Mouse (Mus musculus): ENCODE results near the gene Gm49358.

The Gm49358 gene

DNA sequence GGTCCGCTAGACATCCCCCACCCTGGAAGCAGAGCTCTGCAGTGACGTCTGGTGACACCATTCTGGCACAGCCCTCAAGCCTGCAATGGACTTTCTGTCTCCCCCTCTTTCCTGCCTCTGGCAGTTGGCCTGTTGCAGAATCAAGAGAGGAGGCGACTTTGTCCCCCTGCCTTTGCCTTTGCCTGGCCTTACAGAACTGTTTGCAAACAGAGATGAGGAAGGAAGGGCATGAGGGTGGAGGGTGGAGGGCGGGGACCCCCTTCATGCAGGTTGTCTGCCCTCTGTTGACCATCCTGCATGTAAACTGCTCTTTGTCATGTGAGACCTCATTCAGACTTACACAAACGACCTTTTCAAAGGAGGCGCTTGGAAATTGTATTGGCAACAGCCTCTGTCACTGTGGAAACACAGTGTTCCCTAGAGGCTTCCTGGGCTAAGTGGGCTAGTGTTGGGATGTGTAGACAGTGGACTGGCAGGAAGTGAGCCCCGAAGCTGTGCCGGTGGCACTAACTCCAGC is 55.9 kb downstream of the Gm49358 start:
- no peak for DNase-seq

DNA sequence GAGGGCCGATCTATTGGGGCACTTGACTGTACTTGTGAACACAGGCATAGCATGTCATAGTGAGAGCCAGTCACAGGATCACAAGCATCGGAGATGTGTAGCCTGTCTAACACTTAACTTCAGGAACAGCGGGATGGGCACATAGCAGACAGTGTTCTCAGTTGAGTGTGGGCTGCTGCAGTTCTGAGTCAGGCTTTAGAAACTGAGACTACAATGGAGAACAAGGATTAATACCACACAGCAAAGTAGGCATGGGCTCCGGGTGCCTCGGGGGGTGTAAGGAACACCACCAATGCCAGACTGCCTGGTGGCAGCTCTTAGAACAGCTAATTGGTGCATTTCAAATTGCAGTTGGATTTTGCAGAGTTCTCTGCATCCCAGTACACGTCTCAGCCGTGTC is 57.2 kb downstream of the Gm49358 start:
- DNase-seq = no peak

DNA sequence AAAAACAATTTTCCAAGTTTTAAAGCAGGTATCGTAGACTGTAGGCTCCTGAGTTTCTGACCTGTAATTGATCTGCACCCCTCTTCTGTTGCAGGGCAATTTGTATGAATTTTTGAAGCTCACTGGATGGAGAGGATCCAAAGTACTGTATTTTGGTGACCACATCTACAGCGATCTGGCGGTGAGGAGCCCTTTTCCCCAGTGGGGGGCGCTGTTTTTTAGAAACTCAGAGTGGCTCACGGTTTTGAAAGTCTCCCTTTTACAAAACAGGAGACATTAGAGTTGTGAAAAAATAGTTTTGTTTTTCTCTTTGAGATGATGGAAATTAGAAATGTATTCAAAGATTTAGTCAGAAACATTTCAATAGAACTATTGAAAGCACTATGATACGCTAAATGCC is 60.3 kb downstream of the Gm49358 start:
- DNase-seq = no peak

DNA sequence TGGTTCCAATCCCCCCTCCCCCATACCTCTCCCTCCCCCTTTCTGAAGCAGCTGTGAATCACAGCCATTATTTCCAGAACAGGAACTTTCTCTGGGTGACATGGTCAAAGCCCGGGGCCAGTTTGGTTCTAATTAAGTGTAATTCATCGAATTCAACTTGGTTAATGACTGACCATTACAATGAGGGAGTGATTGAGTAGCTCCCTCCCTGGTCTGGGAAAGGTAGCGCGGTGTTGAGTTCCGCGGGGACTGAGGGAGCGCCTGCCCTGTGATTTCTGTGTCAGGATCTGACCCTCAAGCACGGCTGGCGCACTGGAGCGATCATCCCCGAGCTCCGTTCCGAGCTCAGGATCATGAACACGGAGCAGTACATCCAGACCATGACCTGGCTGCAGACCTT is 61.1 kb downstream of the Gm49358 start:
- no peak for DNase-seq

DNA sequence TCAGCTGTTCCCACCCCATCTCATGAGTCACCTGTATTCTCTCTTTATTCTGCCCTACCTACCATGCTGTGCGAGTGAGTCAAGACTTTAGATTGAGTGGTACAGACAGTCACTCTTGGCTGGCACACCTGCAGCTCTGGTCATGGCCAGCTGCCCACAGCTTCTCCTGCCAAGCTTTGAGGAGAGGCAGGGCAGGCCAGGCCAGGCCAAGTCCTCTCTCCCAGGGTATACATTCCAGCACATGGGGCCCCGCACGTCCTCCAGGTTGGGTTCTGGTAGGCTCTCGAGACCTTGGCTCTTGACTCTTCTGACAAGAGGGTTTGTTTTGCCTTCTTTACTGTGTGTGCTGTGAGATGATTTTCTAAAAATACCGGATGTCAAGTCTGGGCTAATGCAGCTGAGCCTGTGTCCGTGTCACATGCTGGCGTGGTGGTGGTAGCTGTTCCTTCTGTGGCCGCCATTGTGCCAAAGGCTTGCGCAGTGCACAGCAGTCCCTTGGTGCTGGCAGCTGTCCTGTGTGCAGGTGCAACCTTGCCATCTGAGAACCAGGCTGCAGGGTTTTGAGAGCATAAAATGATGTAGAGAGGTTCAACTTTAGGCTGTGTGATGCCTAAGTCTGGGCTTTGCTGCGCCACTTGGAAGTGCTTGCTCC is 62.2 kb downstream of the Gm49358 start:
- DNase-seq = no peak

DNA sequence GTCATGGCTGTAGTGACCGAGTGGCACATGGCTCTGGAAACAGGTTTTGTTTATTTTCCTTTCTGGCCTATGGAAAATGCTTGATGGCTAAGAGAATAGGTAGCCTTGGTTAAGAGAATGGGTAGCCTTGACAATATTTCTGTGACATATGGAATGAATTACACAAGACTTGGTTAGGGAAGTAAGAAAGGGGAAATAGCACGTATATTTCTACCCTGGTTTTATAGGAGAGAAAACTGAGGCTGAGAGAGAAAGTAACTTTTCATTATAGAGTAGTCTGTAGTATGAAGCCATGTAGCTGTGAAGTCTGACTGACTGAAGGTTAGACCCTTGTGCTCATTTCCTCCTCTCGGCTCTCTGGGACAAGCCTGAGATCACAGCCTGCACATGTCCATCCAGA is 63.2 kb downstream of the Gm49358 start:
- DNase-seq = no peak

DNA sequence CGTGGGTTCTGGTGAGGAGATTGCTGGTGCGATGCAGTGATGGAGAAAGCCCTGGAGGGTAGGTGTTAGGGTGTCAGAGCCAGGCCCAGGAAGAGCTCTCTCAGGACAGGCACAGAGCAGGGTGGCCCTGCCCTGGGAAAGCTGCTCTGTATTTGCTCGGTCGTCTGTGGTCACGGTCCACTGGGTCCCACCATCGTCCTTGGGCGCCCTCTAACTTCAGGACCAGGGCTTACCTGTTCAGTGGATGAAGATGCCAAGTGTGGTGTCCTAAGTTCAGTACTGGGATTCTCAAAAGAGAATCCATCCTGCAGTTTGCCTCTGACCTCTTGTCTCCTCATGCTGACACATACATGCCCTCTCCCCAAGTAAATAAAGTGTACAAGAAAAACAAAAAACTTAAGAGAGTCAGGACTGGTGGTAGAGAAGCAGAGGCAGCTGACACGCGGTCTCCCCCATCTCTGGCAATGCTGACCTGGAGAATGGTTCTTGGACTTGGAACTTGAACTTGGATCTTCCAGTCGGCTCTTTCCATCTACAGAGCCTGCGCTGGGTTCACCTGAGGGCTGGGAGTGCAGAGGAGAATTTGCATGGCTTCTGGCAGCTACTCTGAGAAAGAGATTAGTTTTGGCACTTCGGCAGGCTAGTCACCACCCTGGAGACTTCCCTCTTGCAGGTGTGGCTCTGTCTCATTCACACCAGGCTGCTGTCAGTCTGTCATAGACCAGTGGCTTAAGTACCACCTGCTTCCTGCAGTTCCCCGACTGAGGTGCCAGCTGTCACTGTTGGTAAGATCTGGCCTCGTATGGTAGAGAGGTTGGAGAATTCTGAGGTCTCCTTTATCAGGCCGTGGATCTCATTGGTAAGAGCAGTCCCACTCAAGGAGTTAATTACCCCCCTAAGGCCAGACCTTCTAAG is 64.7 kb downstream of the Gm49358 start:
- no peak for DNase-seq

DNA sequence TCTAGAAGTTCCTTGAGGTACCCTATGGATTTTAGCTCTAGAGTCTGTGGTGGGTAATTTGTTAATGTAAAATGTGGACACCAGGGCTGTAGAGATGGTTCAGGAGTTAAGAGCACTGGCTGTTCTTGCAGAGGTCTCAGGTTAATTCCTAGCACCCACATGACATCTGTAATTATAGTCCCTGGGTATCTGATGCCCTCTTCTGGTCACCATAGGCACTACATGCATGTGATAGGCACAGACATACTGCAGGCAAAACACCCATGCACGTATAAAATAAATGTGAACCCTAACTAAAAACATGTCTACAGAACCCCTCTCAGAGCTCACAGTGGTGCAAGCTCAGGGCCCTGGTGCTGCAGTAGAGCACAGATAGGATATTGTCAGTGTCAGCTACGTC is 65.7 kb downstream of the Gm49358 start:
- no peak for DNase-seq

DNA sequence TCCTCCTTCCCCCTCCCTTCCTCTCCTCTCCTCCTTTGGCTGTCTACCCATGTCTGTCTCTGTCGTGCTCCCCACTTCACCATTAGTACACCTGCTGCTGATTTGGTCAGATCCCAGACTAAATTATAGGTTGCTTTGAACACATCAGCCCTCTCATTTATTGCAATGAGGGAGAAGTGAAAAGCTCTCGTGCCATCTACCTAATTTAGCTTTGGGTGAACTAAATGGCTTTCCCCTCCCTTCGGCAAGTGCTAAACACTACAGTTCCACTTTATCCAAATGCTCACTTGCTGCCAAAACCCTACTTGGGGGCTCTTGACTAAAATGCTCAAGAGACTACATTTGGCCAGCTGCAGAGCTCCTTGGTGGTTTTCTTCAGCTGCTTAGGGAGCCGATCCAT is 73.0 kb downstream of the Gm49358 start:
- no peak for DNase-seq

DNA sequence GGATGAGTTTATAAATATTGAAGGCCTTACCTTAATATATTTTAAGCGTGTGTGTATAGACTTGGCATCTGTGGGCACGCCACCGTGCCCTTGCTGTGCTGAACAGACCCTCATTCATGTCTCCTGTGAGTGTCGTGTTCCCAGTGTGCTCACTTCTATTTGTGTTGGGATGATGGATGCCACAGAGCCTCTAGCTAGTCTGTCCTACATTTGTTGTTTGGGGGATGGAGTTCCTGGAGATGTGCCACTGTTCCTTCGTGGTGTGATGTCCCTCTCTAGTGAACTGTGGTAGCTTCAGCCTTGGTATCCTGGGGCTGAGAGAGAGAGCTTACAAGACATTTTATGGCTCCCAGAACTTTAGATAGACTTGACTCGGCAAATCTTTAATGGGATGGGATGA is 75.1 kb downstream of the Gm49358 start:
- no peak for DNase-seq

DNA sequence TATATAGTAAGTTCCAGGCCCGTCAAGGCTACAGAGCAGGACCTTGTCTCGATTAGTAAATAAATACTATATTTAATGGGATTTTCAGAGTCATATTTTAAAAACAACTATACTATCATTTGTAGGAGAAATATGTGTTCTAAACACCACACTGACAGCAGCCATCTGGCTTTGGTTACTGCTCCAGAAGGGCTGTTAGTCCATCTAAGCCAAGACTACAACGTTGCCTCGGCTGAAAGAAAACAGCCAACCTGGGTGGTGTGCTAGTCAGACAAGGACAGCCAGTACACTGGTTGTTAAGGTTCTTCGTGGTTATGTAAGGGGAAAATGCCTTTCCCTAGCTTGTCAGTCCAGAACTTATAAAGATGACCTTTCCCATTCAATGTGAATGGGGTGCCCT is 78.9 kb downstream of the Gm49358 start:
- no peak for DNase-seq

DNA sequence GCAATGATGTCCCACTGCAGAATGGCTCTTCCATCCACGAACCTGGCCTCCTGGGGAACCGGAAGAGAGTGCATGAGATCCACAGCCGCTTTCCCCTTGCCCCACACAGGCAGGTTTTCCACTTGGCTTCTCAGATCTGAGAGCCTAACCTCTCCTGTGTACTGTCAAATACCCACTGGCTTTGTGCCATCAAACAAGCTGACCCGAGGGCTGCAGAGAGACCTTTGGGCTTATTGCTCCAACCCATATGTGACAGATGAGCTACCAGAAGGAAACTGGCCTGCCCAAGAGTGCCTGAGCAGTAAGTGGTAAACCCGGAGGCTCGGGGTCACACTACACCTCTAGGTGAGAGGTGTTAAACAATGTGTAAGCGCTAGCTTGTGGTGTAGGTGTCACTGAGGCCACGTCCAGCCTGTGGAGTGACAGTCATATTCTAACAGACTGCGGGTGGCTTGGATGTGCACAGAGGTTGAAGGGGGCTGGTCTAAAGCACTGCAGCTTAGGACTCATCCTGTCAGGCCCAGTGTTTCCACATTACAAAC is 83.2 kb downstream of the Gm49358 start:
- DNase-seq = no peak

DNA sequence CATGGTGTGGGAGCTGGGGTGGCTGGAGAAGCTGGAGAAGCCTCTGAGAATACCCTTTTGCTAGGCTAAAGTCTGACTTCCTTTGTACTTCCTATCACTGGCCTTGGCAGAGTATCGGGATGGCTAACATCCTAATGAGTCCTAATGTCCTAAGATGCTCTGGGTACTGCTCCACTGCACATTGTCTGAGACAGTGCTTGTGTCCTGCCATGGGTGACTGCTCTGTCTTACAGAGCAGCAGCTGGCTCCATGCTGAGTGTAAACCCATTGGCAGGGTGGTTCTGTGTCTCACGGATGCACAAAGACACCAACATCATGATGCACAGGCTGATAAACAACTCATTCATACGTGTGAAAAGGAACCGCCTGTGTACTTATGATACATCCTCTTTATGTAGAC is 85.3 kb downstream of the Gm49358 start:
- no peak for DNase-seq

DNA sequence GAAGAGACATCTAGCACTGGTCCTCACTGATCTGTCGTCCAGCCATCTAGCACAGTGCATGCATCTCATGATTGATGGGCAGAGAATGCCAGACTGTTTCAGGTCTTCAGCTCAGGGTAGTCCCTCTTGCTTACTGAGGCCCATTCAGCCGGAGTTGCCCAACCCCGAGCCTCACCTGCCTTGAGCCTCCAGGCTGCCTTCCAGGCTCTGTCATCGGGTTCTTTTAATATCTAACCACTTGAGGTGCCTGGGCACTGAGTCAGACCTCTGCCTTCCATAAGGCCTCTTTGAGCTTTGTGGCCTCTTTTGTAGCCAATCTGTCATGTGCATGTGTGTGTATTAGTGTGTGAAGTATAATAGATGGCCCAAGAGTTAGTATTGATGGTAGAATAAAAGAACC is 85.7 kb downstream of the Gm49358 start:
- DNase-seq = no peak

DNA sequence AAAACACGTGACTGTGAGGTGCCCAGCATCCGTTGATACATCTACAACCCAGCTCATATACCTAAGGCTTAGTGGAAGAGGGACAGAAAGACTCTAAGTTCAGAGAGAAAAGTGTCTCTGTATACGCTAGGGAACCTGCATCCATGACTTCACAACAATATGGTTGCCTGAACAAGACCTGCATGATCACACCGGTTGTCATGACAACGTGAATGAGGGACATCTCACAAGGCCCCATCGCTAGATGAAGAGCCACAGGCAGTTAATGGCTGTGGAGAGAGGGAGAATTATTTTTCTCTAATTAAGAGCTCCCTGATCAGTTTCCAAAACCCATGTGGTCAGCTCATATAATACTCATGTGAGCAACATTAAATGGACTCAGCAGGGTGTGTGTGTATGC is 88.4 kb downstream of the Gm49358 start:
- no peak for DNase-seq

DNA sequence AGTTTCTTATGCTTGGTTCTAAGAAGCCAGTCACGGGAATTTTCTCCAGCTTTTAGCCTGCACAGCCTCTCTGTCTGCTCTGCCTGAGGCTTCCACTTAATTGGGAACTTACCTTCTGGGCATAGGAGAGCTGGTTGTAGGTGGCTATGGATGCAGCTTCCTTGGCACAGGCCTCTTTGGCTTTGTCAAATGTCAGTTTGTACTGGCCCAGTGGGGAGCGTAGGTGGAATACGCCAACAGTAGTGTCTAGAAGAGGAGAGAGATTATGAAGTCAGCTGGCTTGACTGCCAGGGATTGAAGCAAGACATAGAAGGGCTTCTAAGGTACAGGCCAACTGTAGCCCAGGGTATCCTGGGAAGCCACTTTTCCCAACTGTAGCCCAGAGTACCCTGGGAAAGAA is 89.7 kb downstream of the Gm49358 start:
- no peak for DNase-seq

DNA sequence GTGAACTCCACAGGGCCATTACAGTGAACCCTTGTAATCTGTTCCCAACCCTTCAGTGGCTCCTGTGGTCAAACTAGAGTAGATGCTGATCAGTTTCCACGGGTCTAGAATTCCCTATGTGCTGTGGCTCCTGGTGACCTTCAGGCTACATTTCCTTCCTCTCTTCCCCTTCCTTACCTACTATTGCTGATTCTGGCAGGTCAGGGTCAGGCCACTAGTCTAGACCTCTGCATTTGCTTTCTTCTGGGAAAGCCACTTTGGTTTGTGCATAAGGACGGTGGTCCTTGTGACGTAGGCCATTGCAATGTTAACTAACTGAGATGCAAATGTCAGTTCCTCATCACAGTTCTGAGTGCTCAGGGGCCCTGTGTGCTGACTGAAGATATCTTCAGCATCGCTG is 96.6 kb downstream of the Gm49358 start:
- no peak for DNase-seq

DNA sequence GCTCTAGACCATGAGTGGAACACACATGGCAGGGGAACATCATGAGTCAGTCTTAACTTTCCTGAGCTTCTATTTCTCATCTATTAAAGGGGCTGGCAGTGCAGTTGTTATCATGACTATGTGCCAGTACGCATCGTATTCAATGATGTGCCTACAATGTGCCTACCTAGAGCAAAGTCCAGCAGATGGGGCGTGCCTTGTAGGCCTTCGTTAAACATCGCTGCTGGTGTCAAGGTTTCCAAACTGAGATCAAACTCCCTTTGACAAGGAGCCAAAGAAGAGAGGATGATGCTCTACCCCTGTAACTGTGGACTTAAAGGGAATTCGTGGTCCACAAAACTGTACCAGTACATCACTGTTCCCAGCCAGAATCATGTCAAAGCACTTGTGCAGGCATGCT is 98.7 kb downstream of the Gm49358 start:
- DNase-seq = no peak

DNA sequence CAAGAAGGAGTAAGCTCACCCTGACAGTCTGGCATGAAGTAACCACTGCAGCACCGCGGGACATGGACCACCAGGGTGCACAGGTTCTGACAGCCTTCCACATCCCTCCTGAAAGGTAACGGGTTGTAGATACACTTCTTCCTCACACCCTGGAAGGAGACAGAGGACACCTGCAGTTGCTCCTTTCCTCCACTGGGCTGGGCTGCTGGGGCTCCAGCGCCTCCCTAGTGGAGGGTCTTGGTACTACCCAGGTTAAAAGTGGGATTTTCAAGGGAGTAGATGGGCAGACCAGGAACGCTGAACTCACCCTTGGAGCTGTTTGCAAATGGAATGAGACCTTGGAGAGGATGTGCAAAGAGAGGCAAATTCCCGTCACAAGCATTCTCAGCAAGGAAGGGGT is 99.7 kb downstream of the Gm49358 start:
- DNase-seq = no peak

DNA sequence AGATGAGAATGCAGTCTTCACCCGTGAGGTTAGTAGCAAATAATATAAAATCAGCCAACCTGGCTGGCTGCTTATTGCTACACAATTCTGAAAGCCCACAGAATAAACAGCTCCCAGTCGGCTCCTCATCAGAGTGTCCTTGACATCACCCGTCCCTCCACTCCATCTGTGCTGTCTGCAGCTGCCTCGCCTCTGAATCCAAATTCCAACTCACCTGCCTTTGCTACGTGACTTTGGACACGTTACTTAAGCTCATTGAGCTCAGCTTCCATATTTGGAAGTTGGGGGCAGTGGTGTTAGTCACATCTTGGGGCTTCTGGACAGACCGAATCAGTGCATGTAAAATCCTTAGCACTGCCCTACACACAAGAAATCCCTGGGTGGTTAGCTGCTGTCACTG is 108.3 kb downstream of the Gm49358 start:
- DNase-seq = no peak

DNA sequence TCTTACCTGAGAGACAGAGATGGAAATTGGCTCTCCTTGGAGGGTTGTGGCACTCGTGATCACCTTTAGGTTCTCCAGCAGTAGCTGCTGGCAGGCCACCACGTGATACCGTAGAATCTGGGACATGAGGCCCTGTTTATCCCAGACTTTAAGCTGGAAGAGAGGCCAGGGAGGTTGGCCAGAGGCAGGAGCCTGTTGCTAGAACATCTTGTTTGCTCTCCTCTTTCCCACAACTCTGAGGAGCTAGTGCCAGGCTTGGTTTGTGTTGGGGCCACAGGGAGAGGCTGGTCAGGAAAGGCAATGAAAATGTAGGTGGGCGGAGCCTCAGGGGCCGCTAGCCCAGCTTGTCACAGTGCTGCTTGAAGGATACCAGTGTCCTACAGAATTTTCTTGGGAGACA is 108.8 kb downstream of the Gm49358 start:
- no peak for DNase-seq

DNA sequence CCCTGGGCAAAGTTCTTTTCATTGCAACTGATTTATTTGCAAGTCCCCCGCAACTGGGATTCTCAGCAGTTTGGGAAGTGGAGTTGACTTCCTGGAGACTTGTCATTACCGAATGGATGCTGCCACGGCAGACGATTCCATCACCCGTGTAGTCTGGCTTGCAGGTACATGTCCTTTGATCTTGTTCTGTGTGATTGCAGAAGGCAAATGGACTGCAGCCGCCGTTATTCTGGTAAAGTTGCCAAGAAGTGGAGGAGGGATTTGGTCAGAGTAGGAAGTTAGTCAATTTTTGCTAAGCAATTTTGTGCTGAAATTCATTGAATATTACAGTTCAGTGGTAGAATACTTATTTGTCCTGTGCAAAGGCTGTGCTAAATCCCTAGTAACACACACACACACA is 114.9 kb downstream of the Gm49358 start:
- DNase-seq = no peak

DNA sequence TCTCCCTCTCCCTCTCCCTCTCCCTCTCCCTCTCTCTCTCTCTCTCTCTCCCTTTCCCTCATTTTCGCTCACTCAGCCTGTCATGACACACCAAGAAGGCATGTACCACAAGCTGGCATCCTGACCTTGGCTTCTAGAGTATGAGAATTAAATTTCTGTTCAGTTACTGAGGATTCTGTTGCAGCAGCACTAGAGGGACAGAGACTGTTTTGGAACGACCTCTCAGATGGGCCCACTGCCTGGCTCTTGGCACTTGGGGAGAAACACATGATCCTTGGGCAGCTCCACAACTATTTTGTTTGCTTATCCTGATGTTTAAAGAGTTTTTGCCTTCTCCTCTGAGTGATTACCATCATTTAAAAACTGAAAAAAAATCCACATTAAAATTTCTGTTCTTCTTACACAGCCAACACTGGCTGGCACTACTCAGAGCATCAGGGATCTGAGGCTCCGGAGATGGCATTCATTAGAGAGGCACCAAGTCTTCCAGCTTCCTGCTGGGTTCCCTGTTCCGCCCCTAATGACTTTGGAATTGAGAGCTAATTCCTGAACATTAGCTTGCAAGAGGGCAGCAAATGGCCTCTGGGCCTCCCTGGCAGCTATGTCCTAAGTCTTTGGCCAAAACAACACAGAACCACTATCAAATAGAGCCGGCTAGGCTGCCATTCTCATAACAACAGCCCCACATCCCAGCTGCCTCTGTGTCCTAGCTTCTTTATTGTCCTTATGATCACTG is 116.5 kb downstream of the Gm49358 start:
- DNase-seq = no peak
